8 mouse cellular contexts compared by ENCODE assay signal in genomic region chr10:119453431-119454105, GRCm38 (mm10). TPM values are rescaled to one million over a fixed set of nuclear protein-coding genes. Genes with fewer than 3 reads are reported as not detected.
DNase-seq lines count a peak whose midpoint lies in the region; ATAC-seq and TF ChIP-seq lines count a peak whose summit lies in the region.

Grip1 (plus strand) TSS chr10:119453830.

- H3K9me3 ChIP-seq in forebrain, postnatal 0 days (ENCODE audit: low read length): no peaks in the 10 kb centered on the region
- H3K9me3 ChIP-seq in limb, embryonic 14.5 days (ENCODE audit: control insufficient read depth, low read length): no peaks in the 10 kb centered on the region
- H3K9me3 ChIP-seq in midbrain, postnatal 0 days (ENCODE audit: low read length): no peaks in the 10 kb centered on the region

- peak within 1 kb of the TSS; percentile 76 for H3K9ac ChIP-seq in forebrain, postnatal 0 days
- peak within 1 kb of the TSS; percentile 81 for H3K9ac ChIP-seq in limb, embryonic 14.5 days (ENCODE audit: low read depth, low read length, severe bottlenecking)
- peak within 1 kb of the TSS; percentile 72 for H3K9ac ChIP-seq in midbrain, postnatal 0 days (replicated peaks; ENCODE audit: low read length, poor library complexity, severe bottlenecking)

- H3K36me3 ChIP-seq in forebrain, postnatal 0 days (ENCODE audit: insufficient read depth): no peaks in the 10 kb centered on the region
- no peaks in the 10 kb centered on the region for H3K36me3 ChIP-seq in kidney, adult 2 months (ENCODE audit: control insufficient read depth, insufficient read depth, low read length)
- no peaks in the 10 kb centered on the region for H3K36me3 ChIP-seq in limb, embryonic 14.5 days (ENCODE audit: control insufficient read depth, insufficient read depth, low read length)
- H3K36me3 ChIP-seq in midbrain, postnatal 0 days (ENCODE audit: insufficient read depth, low read length): no peaks in the 10 kb centered on the region

- TF ChIP-seq CTCF in left cerebral cortex, adult 2 months (IDR thresholded peaks at IDR 0.05): no peak; the same call in 1 of the 2 replicates
- peak; percentile 51 for TF ChIP-seq CTCF in forebrain, postnatal 0 days (IDR thresholded peaks at IDR 0.05; ENCODE audit: low read depth)
- TF ChIP-seq CTCF in kidney, adult 2 months (conservative IDR thresholded peaks at IDR 0.05; ENCODE audit: insufficient read depth, insufficient read length, low read depth, low read length): no peak
- TF ChIP-seq CTCF in midbrain, postnatal 0 days (IDR thresholded peaks at IDR 0.05): peak; percentile 43; the same call in 1 of the 2 replicates

- peak within 1 kb of the TSS; percentile 65 for H3K4me3 ChIP-seq in left cerebral cortex, adult 2 months
- H3K4me3 ChIP-seq in forebrain, postnatal 0 days (ENCODE audit: low read depth, low read length): peak within 1 kb of the TSS; percentile 82
- H3K4me3 ChIP-seq in kidney, adult 2 months (ENCODE audit: insufficient read depth, low read depth, low read length): peak within 1 kb of the TSS; percentile 66
- peak within 1 kb of the TSS; percentile 67 for H3K4me3 ChIP-seq in limb, embryonic 14.5 days (replicated peaks; ENCODE audit: low read length)
- peak within 1 kb of the TSS; percentile 81 for H3K4me3 ChIP-seq in midbrain, postnatal 0 days (ENCODE audit: low read depth, low read length)

- intact Hi-C loops in left cerebral cortex, adult 2 months (cut with DNase I): loop anchor here (5.0 kb wide), 1 partner anchor 211 kb away; the partner anchor contains the start of gene Cand1

- H3K27ac ChIP-seq in left cerebral cortex, adult 2 months: peak within 1 kb of the TSS; percentile 55
- peak within 1 kb of the TSS; percentile 88 for H3K27ac ChIP-seq in forebrain, postnatal 0 days (ENCODE audit: low read depth, low read length)
- H3K27ac ChIP-seq in kidney, adult 2 months (ENCODE audit: insufficient read depth, low read depth, low read length): no peak within 1 kb of the TSS
- H3K27ac ChIP-seq in limb, embryonic 14.5 days (replicated peaks; ENCODE audit: low read depth, low read length): peak within 1 kb of the TSS; percentile 71
- H3K27ac ChIP-seq in midbrain, postnatal 0 days (ENCODE audit: low read depth, low read length): peak within 1 kb of the TSS; percentile 79

- 6% methylated on average over 63 of the region's 84 CpGs for WGBS in forebrain, postnatal 0 days
- WGBS in kidney, adult 2 months: under 1% methylated on average over 80 of the region's 84 CpGs
- under 1% methylated on average over 16 of the region's 84 CpGs for WGBS in limb, embryonic 14.5 days
- under 1% methylated on average over 51 of the region's 84 CpGs for WGBS in midbrain, postnatal 0 days

- ATAC-seq in forebrain, postnatal 0 days: peak; percentile 90
- ATAC-seq in limb, embryonic 14.5 days (ENCODE audit: low FRiP score, low read depth): peak; percentile 85
- ATAC-seq in midbrain, postnatal 0 days (ENCODE audit: low FRiP score): peak; percentile 85

- peak within 1 kb of the TSS; percentile 90 for H3K4me2 ChIP-seq in forebrain, postnatal 0 days (ENCODE audit: low read depth)
- peak within 1 kb of the TSS; percentile 93 for H3K4me2 ChIP-seq in limb, embryonic 14.5 days (replicated peaks; ENCODE audit: low read depth, low read length, severe bottlenecking)
- peak within 1 kb of the TSS; percentile 97 for H3K4me2 ChIP-seq in midbrain, postnatal 0 days (ENCODE audit: low read depth, low read length, poor library complexity, severe bottlenecking)

- H3K27me3 ChIP-seq in forebrain, postnatal 0 days (ENCODE audit: insufficient read depth, low read length): no peaks in the 10 kb centered on the region
- no peaks in the 10 kb centered on the region for H3K27me3 ChIP-seq in kidney, adult 2 months (replicated peaks; ENCODE audit: control insufficient read depth, insufficient read depth, low read length)
- no peaks in the 10 kb centered on the region for H3K27me3 ChIP-seq in limb, embryonic 14.5 days (ENCODE audit: control insufficient read depth, insufficient read depth, low read length)
- H3K27me3 ChIP-seq in midbrain, postnatal 0 days (ENCODE audit: insufficient read depth, low read length): no peaks in the 10 kb centered on the region

- no peaks in the 10 kb centered on the region; the same call in 1 of the 2 replicates for H3K4me1 ChIP-seq in forebrain, postnatal 0 days (ENCODE audit: insufficient read depth)
- H3K4me1 ChIP-seq in kidney, adult 2 months (ENCODE audit: control insufficient read depth, insufficient read depth, low read length): peaks cover 5% of the 10 kb centered on the region; the same call in 1 of the 2 replicates
- H3K4me1 ChIP-seq in limb, embryonic 14.5 days (ENCODE audit: control insufficient read depth, insufficient read depth, low read length): peaks cover 7% of the 10 kb centered on the region; the same call in 1 of the 2 replicates
- H3K4me1 ChIP-seq in midbrain, postnatal 0 days (ENCODE audit: insufficient read depth, low read length): 0 out of 2 replicates have a peak, but pooled peaks cover 7% of the 10 kb centered on the region

- no peak for TF ChIP-seq POLR2A in kidney, adult 2 months (IDR thresholded peaks at IDR 0.05; ENCODE audit: low read depth, low read length)
- no peak for TF ChIP-seq POLR2A in limb, embryonic 14.5 days (IDR thresholded peaks at IDR 0.05; ENCODE audit: borderline replicate concordance, extremely low read depth, insufficient read depth, insufficient read length)

- peak; percentile 51 to 64 for DNase-seq in left cerebral cortex, adult 2 months (ENCODE audit: extremely low spot score in 1 of 2, low spot score in 2 of 2)
- DNase-seq in left cerebral cortex, adult 11 months (ENCODE audit: low spot score): no peak
- peak; percentile 16 to 38 for DNase-seq in cerebellum, adult 18-20 months
- DNase-seq in forebrain, postnatal 0 days: peak; percentile 73
- peak; percentile 27 for DNase-seq in kidney, adult 2 months
- peak; percentile 32 for DNase-seq in limb, embryonic 14.5 days (ENCODE audit: low spot score)
- peak; percentile 71 for DNase-seq in midbrain, postnatal 0 days (ENCODE audit: low spot score)
- no peak for DNase-seq in adipocyte (ENCODE audit: low spot score)

RNA-seq across cellular contexts. Expression of gene Grip1, which starts in this region (rescaled TPM):
- 10 to 100 TPM; 20.3 to 22.2 TPM for total RNA-seq in left cerebral cortex, adult 2 months (2021)
- 34.2 and 34.5 TPM in 2 replicates for total RNA-seq in forebrain, postnatal 0 days (2014; rRNA removed)
- polyA plus RNA-seq in forebrain, postnatal 0 days (2015; fragmentation: Nextera tagmentation; extraction: Ambion mirVana): 11.4 and 14.8 TPM in 2 replicates
- 2.5 and 2.7 TPM in 2 replicates for polyA plus RNA-seq in kidney, adult 2 months (2012; rRNA removed)
- 6.7 and 7.6 TPM in 2 replicates for polyA plus RNA-seq in limb, embryonic 14.5 days (2012; rRNA removed)
- 5.7 and 5.9 TPM in 2 replicates for polyA plus RNA-seq in limb, embryonic 14.5 days (2014; fragmentation: Nextera tagmentation; extraction: Ambion mirVana)
- total RNA-seq in midbrain, postnatal 0 days (2014; rRNA removed): 35.4 and 38.0 TPM in 2 replicates
- polyA plus RNA-seq in midbrain, postnatal 0 days (2015; fragmentation: Nextera tagmentation; extraction: Ambion mirVana): 14.6 and 16.0 TPM in 2 replicates

Comparison
In these comparisons a context has a peak if more than half of its experiments do, and no peak if none do; other contexts are left out.
1. DNase-seq: peak in left cerebral cortex, adult 2 months (2 of 2), cerebellum, adult 18-20 months (2 of 2), forebrain, postnatal 0 days (single experiment), kidney, adult 2 months (single experiment), limb, embryonic 14.5 days (single experiment) and midbrain, postnatal 0 days (single experiment); none in left cerebral cortex, adult 11 months (single experiment) and adipocyte (single experiment).
2. CTCF ChIP-seq: peak in forebrain, postnatal 0 days (single experiment) and midbrain, postnatal 0 days (single experiment); none in left cerebral cortex, adult 2 months (single experiment) and kidney, adult 2 months (single experiment).
3. Peak in every context shown above with its lines, with median percentiles within 50 percentile points of each other: H3K4me3 ChIP-seq, ATAC-seq, H3K4me2 ChIP-seq and H3K9ac ChIP-seq.